Mouse (Mus musculus): ENCODE measurements around the gene Olfr101. TPM values are rescaled to one million over a fixed set of nuclear protein-coding genes. Genes with fewer than 3 reads are reported as not detected.

Olfr101 gene
- not detected in 2 replicates for polyA plus RNA-seq (2015; fragmentation: Nextera tagmentation; extraction: Ambion mirVana)

GRCm38 (mm10) chr17:37304213-37304612, at the start of gene Olfr101:
Olfr101 (minus strand) TSS chr17:37304313.

GRCm38 (mm10) chr17:37339598-37339997, 35.5 kb upstream of the Olfr101 start, which contains the start of gene Olfr103:
Olfr103 (minus strand) TSS chr17:37339698.

GRCm38 (mm10) chr17:37316954-37317353, 12.8 kb upstream of the Olfr101 start, which contains the start of gene Olfr102:
Olfr102 (minus strand) TSS chr17:37317054.

GRCm38 (mm10) chr17:37283360-37283759, 20.8 kb downstream of the Olfr101 start, which contains the start of gene Olfr99:
Olfr99 (minus strand) TSS chr17:37283460.

GRCm38 (mm10) chr17:37270058-37270701, 33.9 kb downstream of the Olfr101 start, which contains the start of gene H2-M3:
H2-M3 (plus strand) TSS chr17:37270220.

GRCm38 (mm10) chr17:37263626-37264025, 40.5 kb downstream of the Olfr101 start, which contains the start of gene Olfr98:
Olfr98 (minus strand) TSS chr17:37263749.

Other genes starting within 250 kb of the Olfr101 start
- not detected in 2 replicates for gene Olfr90, start 215.8 kb downstream of the Olfr101 start, polyA plus RNA-seq (2015; fragmentation: Nextera tagmentation; extraction: Ambion mirVana)
- not detected in 2 replicates for gene Olfr91, start 206.0 kb downstream of the Olfr101 start, polyA plus RNA-seq (2015; fragmentation: Nextera tagmentation; extraction: Ambion mirVana)
- gene Olfr92, start 184.2 kb downstream of the Olfr101 start, polyA plus RNA-seq (2015; fragmentation: Nextera tagmentation; extraction: Ambion mirVana) = not detected in 2 replicates
- gene Olfr93, start 142.8 kb downstream of the Olfr101 start, polyA plus RNA-seq (2015; fragmentation: Nextera tagmentation; extraction: Ambion mirVana) = not detected in 2 replicates
- gene Ubd, start 110.4 kb downstream of the Olfr101 start, polyA plus RNA-seq (2015; fragmentation: Nextera tagmentation; extraction: Ambion mirVana) = 0.13 TPM in 1 of 2 replicates, not detected in the other
- gene Olfr94, start 103.3 kb downstream of the Olfr101 start, polyA plus RNA-seq (2015; fragmentation: Nextera tagmentation; extraction: Ambion mirVana) = 0.18 and 0.19 TPM in 2 replicates
- gene Olfr95, start 91.2 kb downstream of the Olfr101 start, polyA plus RNA-seq (2015; fragmentation: Nextera tagmentation; extraction: Ambion mirVana) = not detected in 2 replicates
- not detected in 2 replicates for gene Olfr96, start 84.2 kb downstream of the Olfr101 start, polyA plus RNA-seq (2015; fragmentation: Nextera tagmentation; extraction: Ambion mirVana)
- not detected in 2 replicates for gene Olfr97, start 67.0 kb downstream of the Olfr101 start, polyA plus RNA-seq (2015; fragmentation: Nextera tagmentation; extraction: Ambion mirVana)
- gene Olfr98, start 40.6 kb downstream of the Olfr101 start, polyA plus RNA-seq (2015; fragmentation: Nextera tagmentation; extraction: Ambion mirVana) = not detected in 2 replicates
- 3.8 and 4.2 TPM in 2 replicates for gene H2-M3, start 34.1 kb downstream of the Olfr101 start, polyA plus RNA-seq (2015; fragmentation: Nextera tagmentation; extraction: Ambion mirVana)
- gene Olfr99, start 20.9 kb downstream of the Olfr101 start, polyA plus RNA-seq (2015; fragmentation: Nextera tagmentation; extraction: Ambion mirVana) = not detected in 2 replicates
- not detected in 2 replicates for gene Olfr102, start 12.7 kb upstream of the Olfr101 start, polyA plus RNA-seq (2015; fragmentation: Nextera tagmentation; extraction: Ambion mirVana)
- gene Olfr103, start 35.4 kb upstream of the Olfr101 start, polyA plus RNA-seq (2015; fragmentation: Nextera tagmentation; extraction: Ambion mirVana) = not detected in 2 replicates
- not detected in 2 replicates for gene Olfr104-ps, start 55.3 kb upstream of the Olfr101 start, polyA plus RNA-seq (2015; fragmentation: Nextera tagmentation; extraction: Ambion mirVana)
- gene Olfr105-ps, start 74.7 kb upstream of the Olfr101 start, polyA plus RNA-seq (2015; fragmentation: Nextera tagmentation; extraction: Ambion mirVana) = not detected in 2 replicates
- gene Olfr106-ps, start 86.1 kb upstream of the Olfr101 start, polyA plus RNA-seq (2015; fragmentation: Nextera tagmentation; extraction: Ambion mirVana) = not detected in 2 replicates
- gene Olfr107, start 94.9 kb upstream of the Olfr101 start, polyA plus RNA-seq (2015; fragmentation: Nextera tagmentation; extraction: Ambion mirVana) = not detected in 2 replicates
- gene Olfr108, start 141.2 kb upstream of the Olfr101 start, polyA plus RNA-seq (2015; fragmentation: Nextera tagmentation; extraction: Ambion mirVana) = not detected in 2 replicates
- not detected in 2 replicates for gene Olfr109, start 154.6 kb upstream of the Olfr101 start, polyA plus RNA-seq (2015; fragmentation: Nextera tagmentation; extraction: Ambion mirVana)
- not detected in 2 replicates for gene H2-M2, start 179.2 kb upstream of the Olfr101 start, polyA plus RNA-seq (2015; fragmentation: Nextera tagmentation; extraction: Ambion mirVana)
- not detected in 2 replicates for gene Olfr110, start 188.2 kb upstream of the Olfr101 start, polyA plus RNA-seq (2015; fragmentation: Nextera tagmentation; extraction: Ambion mirVana)
- not detected in 2 replicates for gene Olfr111, start 203.7 kb upstream of the Olfr101 start, polyA plus RNA-seq (2015; fragmentation: Nextera tagmentation; extraction: Ambion mirVana)